Mouse (Mus musculus): ENCODE measurements around the gene Sirt1.

DNA sequence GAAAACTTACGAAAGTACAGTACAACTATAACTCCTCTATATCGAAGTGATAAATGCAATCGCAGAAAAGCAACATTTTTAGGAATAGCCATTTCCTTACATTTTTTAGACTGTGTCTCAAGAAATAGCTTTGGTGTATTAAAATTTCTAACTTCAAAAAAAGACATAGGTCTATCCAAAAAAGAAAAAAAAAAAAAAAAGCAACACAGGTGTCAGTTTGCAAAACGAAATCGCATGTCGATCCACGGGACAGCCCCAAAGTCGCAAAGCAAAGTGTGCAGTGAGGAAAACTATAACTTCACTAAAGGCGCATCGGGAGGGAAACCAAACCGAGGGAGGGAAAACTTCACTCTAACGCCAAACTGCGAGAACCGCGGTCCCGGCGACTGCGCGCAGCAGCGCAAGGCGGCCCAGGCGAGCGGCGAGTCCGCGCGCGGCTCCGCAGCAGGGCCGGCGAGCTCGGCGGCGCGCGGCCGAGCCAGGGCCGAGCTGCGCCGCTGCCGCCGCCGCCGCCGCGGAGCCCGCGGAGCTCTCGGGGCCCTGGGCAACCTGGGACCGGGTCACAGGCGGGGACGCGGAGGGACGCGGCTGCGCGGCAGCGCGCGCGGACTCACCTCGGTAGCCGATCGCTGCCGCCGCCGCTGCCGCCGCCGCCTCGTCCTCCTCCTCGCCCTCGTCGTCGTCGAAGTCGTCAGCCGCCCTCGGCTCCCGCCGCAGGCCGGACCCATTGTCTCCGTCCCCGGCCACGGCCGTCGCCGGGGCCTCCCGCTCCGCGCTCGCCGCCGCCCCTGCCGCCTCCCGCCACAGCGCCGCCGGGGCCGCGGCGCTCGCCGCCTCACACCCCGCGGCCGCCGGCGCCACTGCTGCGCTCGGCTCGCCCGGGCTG is 43.3 kb downstream of the Sirt1 start:
- TF ChIP-seq CTCF (IDR thresholded peaks at IDR 0.05; ENCODE audit: extremely low read depth, insufficient read depth, insufficient read length, insufficient replicate concordance) (no peak), POLR2A (IDR thresholded peaks at IDR 0.05; ENCODE audit: low read depth, low read length) (no peak)
